Mouse (Mus musculus) adipocyte (in vitro differentiated cells): ENCODE measurements around the gene Rec8.
A peak's percentile ranks its signal among the peaks of the same experiment; 100 is the strongest.

ENCODE experiments used
- DNase-seq: peaks from one replicate; pipeline ENCODE4 v3.0.0-alpha.2; 2016; ENCODE audit warnings: low spot score

The Rec8 gene

DNA sequence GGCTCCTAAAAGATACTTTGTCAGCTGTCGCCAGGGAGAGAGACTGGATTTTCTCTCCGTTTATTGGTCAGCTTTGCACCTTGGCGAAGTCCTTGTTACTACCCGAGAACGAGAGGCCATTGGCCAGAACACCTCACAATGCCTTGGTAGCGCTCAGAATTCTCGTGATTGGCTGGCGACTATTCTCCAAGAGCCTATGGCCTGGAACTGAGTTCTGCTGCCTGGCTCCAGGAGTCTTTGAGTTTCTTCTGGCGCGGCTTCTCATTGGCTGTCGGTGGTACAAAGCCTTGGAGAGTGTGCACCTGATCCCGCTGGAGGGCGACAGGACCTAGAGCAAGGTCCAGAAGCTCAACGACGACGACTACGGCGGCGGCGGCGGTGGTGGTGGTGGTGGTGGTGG is at the start of gene Rec8:
Gene Rec8, plus strand, starts transcription at position 216 of the 400 bp plus-strand sequence.
- DNase-seq = no peak

DNA sequence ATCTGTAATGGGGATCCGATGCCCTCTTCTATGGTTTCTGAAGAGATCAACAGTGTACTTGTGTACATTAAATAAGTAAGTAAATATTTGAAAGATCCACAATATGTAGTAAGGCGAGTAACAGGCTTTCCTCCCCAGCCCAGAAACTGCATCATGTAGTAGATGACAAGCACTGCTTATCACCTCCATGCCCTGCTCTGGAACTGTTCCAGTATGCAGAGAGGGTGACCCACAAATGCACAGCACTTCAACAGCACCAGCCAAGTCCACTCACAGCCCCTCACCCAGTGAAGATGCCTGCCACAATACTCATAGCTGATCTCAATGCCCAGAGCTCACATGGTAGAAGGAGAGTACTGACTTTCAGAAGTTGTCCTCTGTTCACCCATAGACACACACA is 47.2 kb upstream of the Rec8 start:
- no peak for DNase-seq

GRCm38 (mm10) chr14:55571760-55572159 is 46.1 kb upstream of the Rec8 start:
- no peak for DNase-seq

GRCm38 (mm10) chr14:55575302-55575701 is 42.5 kb upstream of the Rec8 start, which contains the start of gene Fitm1:
Gene Fitm1, plus strand, starts transcription at chr14:55575617.
- no peak for DNase-seq

- no peak for DNase-seq
These were observed 42.1 kb upstream of the Rec8 start for GRCm38 (mm10) chr14:55575711-55576110.

DNA sequence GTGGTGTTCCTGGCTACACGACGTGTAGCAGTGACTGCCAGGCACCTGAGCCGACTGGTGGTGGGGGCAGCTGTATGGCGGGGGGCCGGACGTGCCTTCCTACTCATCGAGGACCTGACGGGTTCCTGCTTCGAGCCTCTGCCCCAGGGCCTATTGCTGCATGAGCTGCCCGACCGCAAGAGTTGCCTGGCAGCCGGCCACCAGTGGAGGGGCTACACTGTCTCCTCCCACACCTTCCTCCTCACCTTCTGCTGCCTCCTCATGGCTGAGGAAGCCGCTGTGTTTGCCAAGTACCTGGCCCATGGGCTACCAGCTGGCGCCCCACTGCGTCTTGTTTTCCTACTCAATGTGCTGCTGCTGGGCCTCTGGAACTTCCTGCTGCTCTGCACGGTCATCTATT is 41.5 kb upstream of the Rec8 start:
- DNase-seq = no peak

- peak; percentile 65 for DNase-seq
These were observed 39.8 kb upstream of the Rec8 start, which contains the start of gene Psme1 for GRCm38 (mm10) chr14:55577871-55578667. Gene Psme1, plus strand, starts transcription at chr14:55578123.

GRCm38 (mm10) chr14:55578668-55579269 is 39.1 kb upstream of the Rec8 start:
- DNase-seq = peak; percentile 49

- no peak for DNase-seq
These were observed 38.0 kb upstream of the Rec8 start for GRCm38 (mm10) chr14:55579511-55580496.

DNA sequence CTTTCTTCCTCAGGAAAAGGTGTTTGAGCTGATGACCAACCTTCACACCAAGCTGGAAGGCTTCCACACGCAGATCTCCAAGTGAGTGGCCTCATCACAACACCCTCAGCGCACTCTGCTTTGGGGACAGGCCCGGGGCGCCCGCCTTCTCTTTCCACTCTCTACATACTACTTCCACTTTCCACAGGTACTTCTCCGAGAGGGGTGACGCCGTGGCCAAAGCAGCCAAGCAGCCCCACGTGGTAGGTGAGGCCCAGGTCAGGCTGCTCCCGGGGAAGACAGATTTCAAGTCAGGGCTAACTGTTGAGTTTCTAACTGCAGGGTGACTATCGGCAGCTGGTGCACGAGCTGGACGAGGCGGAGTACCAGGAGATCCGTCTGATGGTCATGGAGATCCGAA is 37.1 kb upstream of the Rec8 start:
- no peak for DNase-seq

DNA sequence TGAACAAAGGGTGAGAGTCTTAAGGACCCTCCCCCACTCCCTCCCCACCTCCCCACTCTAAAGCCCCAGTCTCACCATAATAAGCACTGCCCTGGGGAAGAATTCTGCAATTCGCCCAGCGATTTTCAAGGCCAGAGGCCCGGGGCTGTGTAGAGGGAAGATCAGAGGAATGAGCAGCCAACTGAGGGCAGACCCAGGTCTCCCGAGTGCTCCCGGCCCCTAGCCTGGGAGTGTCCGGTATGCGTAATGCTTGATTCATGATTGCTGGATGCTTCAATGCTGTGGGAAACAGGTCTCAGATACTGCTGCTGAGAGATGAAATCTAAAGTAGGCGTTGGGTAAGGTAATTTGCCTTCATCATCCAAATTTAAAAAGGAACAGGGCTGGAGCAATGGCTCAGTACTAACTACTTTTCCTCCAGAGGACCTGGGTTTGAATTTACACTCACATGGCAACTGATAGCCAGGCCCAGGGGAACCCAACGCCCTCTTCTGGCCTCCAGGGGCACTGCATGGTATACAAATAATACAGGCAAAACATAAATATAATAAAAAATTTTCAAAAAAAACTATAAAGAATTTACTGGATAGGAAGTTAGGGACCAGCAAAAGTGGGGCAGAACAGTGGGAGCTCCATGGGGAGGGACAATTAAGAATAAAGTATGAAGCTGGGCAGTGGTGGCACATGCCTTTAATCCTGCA is 35.7 kb upstream of the Rec8 start:
- no peak for DNase-seq

- no peak for DNase-seq
These were observed 33.5 kb upstream of the Rec8 start for GRCm38 (mm10) chr14:55584303-55584701.

DNA sequence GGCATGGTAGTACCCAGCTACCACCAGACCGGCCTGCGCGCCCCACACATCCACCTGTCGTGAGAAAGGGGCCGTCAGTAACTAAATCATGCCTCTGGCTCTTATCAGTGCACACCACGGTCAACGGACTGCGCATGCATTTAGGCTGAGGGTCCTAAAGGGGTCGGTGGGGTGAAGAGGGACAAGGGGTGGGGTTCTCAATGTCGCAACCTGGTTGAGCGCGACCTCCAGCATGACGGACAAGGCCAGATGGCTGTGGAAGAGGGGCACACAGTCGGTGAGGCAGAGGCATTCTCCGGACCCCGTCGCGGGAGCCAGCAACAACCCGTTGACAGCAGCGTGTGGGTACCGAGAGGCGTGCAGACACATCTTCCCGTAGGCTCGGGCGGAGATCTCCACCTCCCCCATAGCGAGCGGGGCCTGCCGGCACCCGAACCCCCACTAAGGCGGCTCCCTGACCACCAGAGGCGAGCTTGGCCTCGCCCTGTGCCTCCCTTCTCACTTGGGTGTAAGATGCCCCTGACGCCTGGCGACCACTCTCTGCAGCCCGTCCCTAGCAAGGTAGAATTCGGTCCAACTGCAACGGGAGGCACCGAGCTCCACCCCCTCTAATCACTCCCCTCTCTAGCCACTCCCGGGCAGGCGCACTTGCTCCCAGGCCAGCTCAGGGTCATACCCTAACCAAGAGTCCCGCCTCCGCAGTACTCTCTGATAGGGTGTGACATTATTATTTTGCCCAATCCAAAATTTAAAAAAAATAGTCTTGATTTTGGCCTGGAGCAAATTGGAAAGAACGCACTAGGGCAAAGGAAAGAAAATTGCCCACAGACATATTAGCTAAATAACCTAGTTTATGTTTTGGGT is 32.9 kb upstream of the Rec8 start, which contains the start of gene Emc9:
Gene Emc9, minus strand, starts transcription at position 601 of the 864 bp plus-strand sequence.
- DNase-seq = peak; percentile 90

GRCm38 (mm10) chr14:55585566-55585960 is 32.3 kb upstream of the Rec8 start:
- DNase-seq = no peak

GRCm38 (mm10) chr14:55586149-55586548 is 31.7 kb upstream of the Rec8 start:
- no peak for DNase-seq

DNA sequence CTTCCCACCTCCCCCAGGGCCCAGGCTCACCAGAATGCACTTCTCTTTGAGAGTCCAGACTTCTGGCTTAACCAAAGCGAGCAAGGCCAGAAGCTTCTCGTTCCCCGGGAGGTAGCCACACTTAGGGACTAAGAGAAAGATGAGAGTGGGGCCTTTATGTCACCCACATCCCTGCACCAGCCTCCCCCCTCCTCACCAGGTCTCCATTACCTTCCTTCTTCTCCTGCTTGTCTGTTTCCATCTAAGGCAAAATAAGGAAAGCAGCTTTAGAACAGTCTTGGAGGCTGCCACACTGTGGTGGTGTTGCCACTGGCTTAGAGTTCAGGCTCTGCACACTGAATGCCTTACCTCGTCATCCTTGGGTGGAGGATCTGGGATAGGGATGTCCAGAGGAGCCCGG is 28.6 kb upstream of the Rec8 start:
- no peak for DNase-seq

- DNase-seq = peak; percentile 33
These were observed 27.9 kb upstream of the Rec8 start for GRCm38 (mm10) chr14:55589771-55590448.

GRCm38 (mm10) chr14:55590748-55591330 is 27.0 kb upstream of the Rec8 start, which contains the start of gene Psme2:
Gene Psme2, minus strand, starts transcription at chr14:55591113.
- peak; percentile 97 for DNase-seq

- DNase-seq = peak; percentile 93
These were observed 26.4 kb upstream of the Rec8 start, which contains the start of gene Rnf31 for GRCm38 (mm10) chr14:55591331-55591891. Gene Rnf31, plus strand, starts transcription at chr14:55591708.
